Mouse (Mus musculus) ES-E14 (cell line): ENCODE data around the gene Tnfsf10.

Experiments
- CHD2 ChIP-seq: IDR thresholded peaks from 2 replicates; pipeline ENCODE4 v1.6.1; 2014; ENCODE audit warnings: mild to moderate bottlenecking, low read depth, low read length, inconsistent platforms
- HCFC1 ChIP-seq: IDR thresholded peaks from 2 replicates; pipeline ENCODE4 v1.6.1; 2012; ENCODE audit warnings: low read length, inconsistent platforms, borderline replicate concordance; ENCODE audit not compliant: insufficient read depth
- MAFK ChIP-seq: IDR thresholded peaks from 2 replicates; pipeline ENCODE4 v1.6.1; 2014; ENCODE audit warnings: mild to moderate bottlenecking, low read depth, low read length, inconsistent platforms; ENCODE audit not compliant: insufficient read depth
- ZC3H11A ChIP-seq: IDR thresholded peaks from 2 replicates; pipeline ENCODE4 v1.6.1; 2012; ENCODE audit warnings: low read depth, mild to moderate bottlenecking, inconsistent platforms, low read length, borderline replicate concordance
- ZNF384 ChIP-seq: IDR thresholded peaks from 2 replicates; pipeline ENCODE4 v1.6.1; 2012; ENCODE audit warnings: low read depth, low read length, inconsistent platforms

DNA sequence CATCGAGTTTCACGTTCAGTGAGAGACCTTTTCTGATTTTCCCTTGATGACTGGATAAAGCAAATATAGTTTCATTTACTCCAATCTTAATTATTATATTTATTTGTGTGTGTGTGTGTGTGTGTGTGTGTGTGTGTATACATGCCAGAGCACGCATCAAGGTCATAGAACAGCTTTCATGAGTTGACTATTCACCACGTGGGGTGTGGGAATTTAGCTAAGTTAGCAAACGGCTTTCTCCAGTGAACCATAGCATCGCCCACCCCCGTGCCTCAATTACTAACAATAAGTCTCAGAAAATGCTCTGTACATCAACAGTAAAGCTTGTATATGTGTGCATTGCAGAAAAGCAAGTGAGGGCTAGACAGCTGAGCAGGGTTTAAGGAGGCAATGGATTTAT is 33.0 kb upstream of the Tnfsf10 start:
- no peak for TF ChIP-seq ZC3H11A
- TF ChIP-seq ZNF384, result no peak
- no peak for TF ChIP-seq HCFC1
- TF ChIP-seq CHD2, result no peak
- no peak for TF ChIP-seq MAFK
